Mouse (Mus musculus) C2C12 (cell line): ENCODE measurements around the gene Ppp2r2c.

Experiments
- CEBPB ChIP-seq: IDR thresholded peaks from one replicate; pipeline ENCODE4 v1.6.1; 2011; ENCODE audit warnings: low read depth, mild to moderate bottlenecking, control low read depth, moderate library complexity
- CTCF ChIP-seq: IDR thresholded peaks from one replicate; pipeline ENCODE4 v1.5.1; 2011; ENCODE audit not compliant: control insufficient read depth, insufficient read depth, insufficient read length
- MAX ChIP-seq: IDR thresholded peaks from one replicate; pipeline ENCODE4 v1.6.1; 2011; ENCODE audit warnings: mild to moderate bottlenecking, control low read depth
- USF1 ChIP-seq: IDR thresholded peaks from one replicate; pipeline ENCODE4 v1.6.1; 2011; ENCODE audit warnings: low read depth, mild to moderate bottlenecking, control low read depth, moderate library complexity

- TF ChIP-seq CTCF (no peak), CEBPB (no peak), MAX (no peak), USF1 (no peak)
Observed at GRCm38 (mm10) chr5:36945102-36945701, 76.9 kb downstream of the Ppp2r2c start.
